Mouse (Mus musculus) thymus, postnatal 36 days (tissue): Measurements from ENCODE around the gene Calhm3.
"Not testable (repeated sequence)": the region's sequence is repeated elsewhere in the genome, so short reads cannot be mapped to it uniquely, and the experiment has no call there.

Source experiments
- DNase-seq, 2 experiments: peaks; one replicate each; pipeline ENCODE4 v3.0.0; 2022; ENCODE audit warnings: mixed read lengths in 2 of 2

The Calhm3 gene

GRCm38 (mm10) chr19:47167617-47168214 is 10.2 kb upstream of the Calhm3 start:
- no peak for DNase-seq

GRCm38 (mm10) chr19:47166758-47167157 is 9.2 kb upstream of the Calhm3 start:
- no peak for DNase-seq

- no peak for DNase-seq
Observed at GRCm38 (mm10) chr19:47163176-47163744, 5.7 kb upstream of the Calhm3 start.

- no peak for DNase-seq
Observed at GRCm38 (mm10) chr19:47161669-47162068, 4.1 kb upstream of the Calhm3 start.

DNA sequence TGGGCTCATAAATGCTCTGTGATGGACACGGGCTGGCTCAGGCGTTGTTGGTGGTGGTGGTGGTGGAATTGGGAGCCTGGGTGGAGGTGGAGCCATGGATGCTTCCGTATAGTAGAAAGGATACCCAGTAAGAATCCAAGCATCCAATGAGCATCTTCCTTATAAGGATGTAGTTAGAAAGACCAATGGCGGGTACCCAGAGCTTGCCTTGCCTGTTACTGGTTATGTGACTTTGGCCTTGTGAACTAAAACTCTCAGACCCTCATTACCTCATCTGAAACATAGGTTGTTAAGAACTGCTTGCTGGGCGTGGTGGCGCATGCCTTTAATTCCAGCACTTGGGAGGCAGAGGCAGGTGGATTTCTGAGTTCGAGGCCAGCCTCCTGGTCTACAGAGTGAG is 3.8 kb downstream of the Calhm3 start:
- no peak for DNase-seq

DNA sequence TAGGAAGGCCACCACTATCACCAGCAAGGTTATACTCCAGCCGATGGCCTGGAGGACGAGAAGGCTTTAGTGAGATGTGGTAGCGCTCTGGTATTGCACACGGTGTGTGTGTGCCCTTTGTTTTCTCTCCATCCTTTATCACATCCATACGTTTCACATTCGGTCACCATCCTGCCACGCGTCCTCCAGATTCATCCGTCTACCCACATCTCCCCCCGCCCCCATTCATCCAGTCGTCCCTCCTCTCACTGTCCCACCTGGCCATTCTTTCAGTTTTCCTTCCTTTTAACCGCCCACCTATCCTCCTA is 5.5 kb downstream of the Calhm3 start:
- no peak for DNase-seq

DNA sequence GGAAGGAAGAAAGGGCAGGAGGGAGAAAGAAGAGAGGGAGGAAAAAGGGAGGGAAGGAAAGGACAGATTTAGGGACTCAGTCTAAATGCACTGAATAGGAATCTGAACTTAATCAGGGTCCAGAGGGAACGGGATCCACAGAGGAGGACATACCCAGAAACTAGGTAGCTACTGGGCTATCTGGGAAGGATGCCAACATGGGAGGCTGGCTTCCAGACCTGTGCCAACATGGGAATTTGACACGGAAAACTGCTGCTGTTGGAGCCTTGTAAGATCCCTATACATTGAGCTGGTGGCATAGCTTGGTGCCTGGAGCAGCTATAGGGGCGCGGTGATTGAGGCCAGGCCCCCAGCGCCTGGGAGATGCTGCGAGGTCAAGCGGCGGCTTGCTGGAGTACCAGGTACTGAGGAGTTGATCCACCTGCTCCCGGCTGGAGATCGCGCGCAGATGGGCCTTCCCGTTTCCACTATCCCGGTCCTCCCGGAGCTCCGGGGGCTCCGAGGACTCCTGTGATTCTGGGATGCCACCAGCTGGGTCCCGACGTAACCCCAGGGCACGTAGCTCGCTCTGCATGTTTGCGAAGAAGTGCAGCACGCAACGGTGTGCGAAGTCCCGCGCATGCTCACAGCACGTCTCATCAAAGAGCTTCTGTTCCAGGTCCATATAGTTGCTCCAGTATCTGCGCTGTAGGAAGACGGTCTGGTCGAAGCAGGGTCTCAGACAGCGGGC is 6.1 kb downstream of the Calhm3 start:
- DNase-seq = no peak

GRCm38 (mm10) chr19:47149854-47150253 is 7.7 kb downstream of the Calhm3 start:
- DNase-seq = no peak

DNA sequence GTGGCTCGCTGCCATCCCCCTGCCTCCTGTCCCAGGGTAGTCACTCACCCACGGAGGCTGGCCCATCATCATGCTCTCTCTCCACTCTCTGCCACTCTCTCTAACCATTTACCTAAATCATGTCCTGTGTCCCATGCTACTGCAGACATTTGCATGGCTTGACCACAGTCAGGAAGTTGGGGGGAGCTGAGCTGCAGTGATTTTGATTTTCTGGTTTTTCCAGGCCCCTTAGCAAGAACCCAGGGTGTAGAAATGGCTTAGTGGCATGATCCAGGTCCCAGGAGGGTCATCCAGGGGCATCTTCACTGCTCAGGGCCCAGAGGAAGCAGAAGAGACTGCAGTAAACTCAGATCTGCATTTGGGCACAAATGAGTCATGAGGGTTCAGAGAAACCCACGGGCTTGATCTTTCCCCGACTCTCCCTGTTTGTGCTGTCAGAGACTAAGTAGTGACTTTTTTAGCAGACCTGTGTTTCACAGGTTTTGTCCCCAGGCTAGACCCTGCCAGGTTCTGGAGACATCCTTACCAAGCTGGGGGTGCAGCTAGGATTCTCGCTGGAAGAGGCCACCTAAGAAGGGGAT is 9.2 kb downstream of the Calhm3 start:
- DNase-seq = no peak

DNA sequence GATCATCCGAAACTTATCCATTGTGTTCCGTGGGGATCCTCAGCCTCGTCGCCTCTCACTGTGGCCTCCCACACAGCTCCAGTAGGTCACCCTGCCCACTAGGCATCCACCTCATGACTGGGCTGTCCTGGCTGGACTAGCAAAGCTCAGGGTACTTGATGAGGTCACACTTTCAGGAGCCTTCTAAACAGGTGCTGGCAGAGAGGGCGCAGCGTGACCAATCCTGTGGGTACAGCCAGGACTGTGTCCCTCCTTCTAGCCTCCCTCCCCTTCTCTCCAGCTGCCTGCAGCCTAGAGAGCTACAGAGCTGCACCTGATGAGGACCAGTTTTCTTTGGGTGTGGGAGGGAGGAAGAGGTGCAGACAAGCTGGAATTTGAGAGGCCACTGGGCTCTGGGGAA is 13.4 kb downstream of the Calhm3 start, which contains the start of gene Calhm1:
Gene Calhm1, minus strand, starts transcription at position 101 of the 400 bp plus-strand sequence.
- DNase-seq = no peak

DNA sequence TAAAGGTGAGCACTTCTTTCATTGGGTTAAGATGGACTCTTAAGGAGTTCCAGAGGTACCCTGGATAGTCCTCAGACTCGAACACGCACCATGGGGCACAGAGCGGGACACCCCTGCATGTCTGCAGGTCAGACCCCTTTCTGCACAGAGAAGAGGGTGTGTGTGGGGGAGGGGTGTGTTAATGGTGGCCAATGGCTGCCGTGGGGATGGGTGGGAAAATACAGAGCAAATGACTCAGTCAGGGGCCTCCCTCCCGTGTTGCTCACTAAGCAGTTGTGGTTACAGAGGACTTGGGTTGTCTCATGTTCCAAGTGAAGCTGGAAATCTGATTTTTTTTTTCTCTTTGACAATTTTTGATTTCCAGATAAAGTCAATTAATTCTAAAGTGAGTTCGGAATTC is 15.1 kb downstream of the Calhm3 start:
- no peak for DNase-seq

GRCm38 (mm10) chr19:47139611-47140010 is 18.0 kb downstream of the Calhm3 start:
- not testable (repeated sequence) for DNase-seq

- DNase-seq = peak; percentile 55 to 57
Observed at GRCm38 (mm10) chr19:47137771-47138421, 19.7 kb downstream of the Calhm3 start, which contains the start of gene Calhm2. Gene Calhm2, minus strand, starts transcription at chr19:47138294.

DNA sequence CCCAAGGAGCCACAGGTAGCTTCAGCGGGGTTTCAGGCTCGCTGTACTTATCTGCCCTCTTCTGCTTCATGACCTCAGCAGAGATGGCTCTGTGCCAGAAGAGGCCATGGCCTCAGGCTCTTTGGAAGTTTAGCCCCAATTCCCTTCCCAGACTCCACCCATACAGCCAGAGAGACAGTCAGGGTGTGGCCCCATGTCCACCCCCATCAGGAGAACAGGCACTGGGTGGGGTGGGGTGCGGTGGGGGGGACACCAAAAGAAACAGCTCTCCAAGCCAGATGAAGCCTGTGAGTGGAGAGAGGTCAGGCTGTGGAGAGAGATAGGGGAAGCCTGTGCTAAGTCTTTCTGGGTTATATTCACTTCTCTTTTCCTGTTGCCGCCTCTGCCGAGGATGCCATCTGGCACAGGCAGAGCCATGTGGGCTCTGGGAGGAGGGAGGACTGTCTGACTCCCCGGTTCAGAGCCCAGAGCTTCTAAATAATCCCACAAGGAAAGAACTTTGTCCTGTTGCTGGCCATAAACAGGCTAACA is 20.4 kb downstream of the Calhm3 start:
- DNase-seq = peak; percentile 26 to 29

GRCm38 (mm10) chr19:47136170-47136569 is 21.4 kb downstream of the Calhm3 start:
- no peak for DNase-seq

DNA sequence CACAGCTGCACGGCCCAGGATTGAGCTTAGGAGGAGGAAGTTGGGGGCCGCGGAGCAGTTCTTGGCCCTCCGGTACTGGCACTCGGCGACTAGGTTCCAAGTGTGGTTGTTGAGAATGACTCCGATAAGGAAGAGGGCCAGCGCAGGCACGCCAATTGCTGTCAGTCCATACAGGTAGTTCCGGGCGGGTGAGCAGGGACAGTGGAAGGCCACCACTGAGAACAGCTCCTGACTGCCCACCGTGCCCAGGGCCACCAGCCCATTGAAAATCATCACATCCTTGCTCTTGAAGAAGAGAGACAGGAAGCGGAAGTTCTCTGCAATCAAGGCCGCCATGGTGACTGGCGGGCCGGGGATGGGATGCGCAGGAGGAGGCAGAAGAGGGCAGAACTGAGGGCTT is 22.0 kb downstream of the Calhm3 start:
- DNase-seq = no peak

DNA sequence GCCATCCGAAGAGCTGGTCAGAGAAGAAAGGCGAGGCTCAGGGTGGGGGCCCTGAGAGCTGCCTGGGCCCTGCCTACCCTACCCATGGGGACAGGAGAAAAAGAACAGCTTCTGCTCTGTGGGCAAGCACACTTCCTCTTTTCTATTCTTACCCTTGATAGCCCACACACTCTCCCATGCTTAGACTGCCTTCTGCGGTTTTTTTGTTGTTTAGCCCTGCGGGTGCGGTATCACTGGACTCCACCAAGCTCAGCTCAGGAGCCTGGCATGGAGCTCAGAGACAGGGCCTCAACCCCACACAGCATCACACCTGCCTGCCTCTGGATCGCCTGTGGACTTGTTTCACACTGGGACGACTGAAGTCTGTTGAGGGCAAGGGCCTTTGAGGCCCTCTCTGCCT is 24.4 kb downstream of the Calhm3 start:
- DNase-seq = no peak

- no peak for DNase-seq
Observed at GRCm38 (mm10) chr19:47130551-47131125, 26.9 kb downstream of the Calhm3 start.

GRCm38 (mm10) chr19:47128835-47129234 is 28.7 kb downstream of the Calhm3 start:
- no peak for DNase-seq

GRCm38 (mm10) chr19:47128164-47128563 is 29.4 kb downstream of the Calhm3 start:
- DNase-seq = no peak

GRCm38 (mm10) chr19:47122802-47123201 is 34.8 kb downstream of the Calhm3 start:
- DNase-seq = peak; percentile 23 to 39

GRCm38 (mm10) chr19:47121054-47121453 is 36.5 kb downstream of the Calhm3 start:
- DNase-seq = no peak

- no peak for DNase-seq
Observed at GRCm38 (mm10) chr19:47118634-47119033, 38.9 kb downstream of the Calhm3 start.
